Mouse (Mus musculus) kidney, postnatal 14 days (tissue): ENCODE measurements at regions not wholly inside any gene's neighbourhood (a gene's known extent, or its start where the extent isn't known, plus 50 kb on each side); places are given as distances from the start of the nearest gene placed in this dataset.
"Not testable (repeated sequence)": the region's sequence is repeated elsewhere in the genome, so short reads cannot be mapped to it uniquely, and the experiment has no call there.

Experiments used
- DNase-seq: peaks from one replicate; pipeline ENCODE4 v3.0.0; 2022; ENCODE audit warnings: mixed read lengths

DNA sequence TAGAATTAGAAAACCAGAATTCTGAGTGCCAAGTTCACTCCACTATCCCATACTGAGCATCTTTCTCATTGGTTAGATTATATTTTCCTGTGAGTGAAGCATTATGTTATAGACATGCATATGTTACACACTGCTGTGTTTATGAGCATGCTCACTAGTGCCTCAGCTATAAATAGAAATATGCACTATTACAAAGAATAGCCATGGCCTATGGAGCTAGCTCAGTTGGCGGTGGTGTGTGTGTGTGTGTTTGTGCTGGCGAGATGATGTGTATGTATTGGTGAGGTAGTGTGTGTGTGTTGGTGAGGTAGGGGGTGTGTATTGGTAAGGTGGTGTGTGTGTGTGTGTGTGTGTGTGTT lies 106.2 kb downstream of the Sec31a start:
- no peak for DNase-seq

DNA sequence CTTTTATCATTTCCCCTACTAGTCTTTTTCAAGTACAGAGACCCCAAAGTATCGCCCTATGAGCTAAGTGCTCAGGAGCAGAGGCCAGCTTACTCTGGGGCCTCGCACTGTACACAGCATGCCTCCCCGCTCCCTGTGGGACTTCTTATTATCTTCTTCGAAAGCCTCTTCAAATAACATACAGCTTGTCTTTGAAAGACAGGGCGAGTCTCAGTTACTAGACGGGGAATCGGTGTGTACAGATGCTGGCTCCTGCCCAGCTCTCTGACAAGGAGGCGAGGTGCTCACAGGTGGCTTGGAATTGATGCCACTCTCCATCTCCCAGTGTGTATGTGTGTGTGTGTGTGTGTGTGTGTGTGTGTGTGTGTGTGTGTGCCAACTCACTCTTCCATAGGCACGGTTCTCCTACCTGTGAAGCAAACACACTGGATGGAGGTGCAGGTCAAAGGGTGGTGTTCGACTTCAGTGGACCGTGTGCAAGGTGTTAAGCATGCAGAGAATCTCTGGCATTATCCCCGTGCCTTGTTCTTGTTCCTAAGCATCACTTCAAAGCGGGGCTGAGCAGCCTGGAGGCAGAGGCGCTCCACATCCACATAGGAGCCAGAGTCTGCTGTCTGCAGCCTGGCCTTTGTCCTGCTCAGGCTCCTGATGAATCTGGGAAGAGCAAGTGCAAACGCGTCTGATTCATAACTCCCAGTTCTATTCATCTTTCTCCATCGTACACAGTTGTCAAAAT lies 106.8 kb downstream of the Sec31a start:
- DNase-seq = no peak

DNA sequence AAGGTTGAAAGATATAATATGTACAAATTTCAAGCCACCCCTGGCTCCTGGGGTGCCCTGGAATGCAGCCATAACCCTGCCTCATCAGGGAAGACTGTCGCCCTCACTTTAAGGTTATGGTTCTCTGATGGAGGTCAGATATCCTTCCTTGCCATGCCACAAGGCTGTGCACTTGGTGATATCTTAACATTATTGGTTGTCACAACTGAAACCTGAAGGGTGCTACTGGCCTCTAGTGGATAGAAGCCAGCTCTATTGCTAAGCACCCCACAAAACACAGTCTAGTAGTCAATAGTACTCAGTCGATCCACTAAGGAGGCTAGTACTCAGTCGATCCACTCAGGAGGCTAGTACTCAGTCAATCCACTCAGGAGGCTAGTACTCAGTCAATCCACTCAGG lies 111.6 kb downstream of the Sec31a start:
- DNase-seq = peak; percentile 12

- DNase-seq = no peak
These were observed 113.8 kb downstream of the Sec31a start for GRCm38 (mm10) chr5:100302068-100302775.

DNA sequence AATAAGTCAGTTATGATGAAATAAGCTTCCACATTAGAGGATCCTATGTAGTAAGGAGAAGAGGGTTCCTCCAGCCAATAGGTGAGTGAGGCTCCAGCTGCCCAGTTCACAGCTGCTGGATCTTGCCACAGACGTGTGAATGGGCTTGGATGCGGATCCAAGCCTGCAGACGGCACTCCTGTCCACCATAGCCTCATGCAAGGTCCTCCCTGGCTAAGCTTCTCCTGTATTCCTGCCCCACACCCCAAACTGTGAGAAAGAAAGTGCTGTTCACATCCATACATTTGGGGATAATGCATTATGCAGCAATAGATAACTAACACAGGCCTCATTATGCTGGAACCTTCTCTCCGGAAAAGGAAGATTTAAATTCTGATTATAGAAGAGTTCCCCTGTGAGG lies 116.9 kb downstream of the Sec31a start:
- no peak for DNase-seq

- no peak for DNase-seq
These were observed 121.8 kb downstream of the Sec31a start for GRCm38 (mm10) chr5:100294189-100294588.

GRCm38 (mm10) chr5:100280215-100280614 lies 120.6 kb upstream of the Tmem150c start:
- DNase-seq = no peak

DNA sequence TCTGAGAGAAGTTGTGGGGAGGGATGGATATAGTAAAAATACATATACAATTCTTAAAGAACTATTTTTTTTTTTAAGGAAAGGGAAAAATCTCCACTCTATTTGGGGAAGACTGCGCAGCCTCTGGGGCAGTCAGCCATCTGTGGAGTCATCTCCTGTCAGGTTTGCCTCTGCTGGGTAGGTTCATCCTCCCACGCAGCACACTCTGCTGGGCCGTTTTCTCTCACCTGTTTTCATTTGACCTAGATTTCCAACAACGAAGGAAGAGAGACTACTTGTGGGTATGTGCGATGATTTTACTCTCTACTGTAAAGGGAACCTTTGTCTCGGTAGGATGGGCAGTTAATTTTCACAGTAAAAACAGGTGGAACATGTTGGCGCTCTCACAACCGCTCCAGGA lies 119.9 kb upstream of the Tmem150c start:
- DNase-seq = no peak

DNA sequence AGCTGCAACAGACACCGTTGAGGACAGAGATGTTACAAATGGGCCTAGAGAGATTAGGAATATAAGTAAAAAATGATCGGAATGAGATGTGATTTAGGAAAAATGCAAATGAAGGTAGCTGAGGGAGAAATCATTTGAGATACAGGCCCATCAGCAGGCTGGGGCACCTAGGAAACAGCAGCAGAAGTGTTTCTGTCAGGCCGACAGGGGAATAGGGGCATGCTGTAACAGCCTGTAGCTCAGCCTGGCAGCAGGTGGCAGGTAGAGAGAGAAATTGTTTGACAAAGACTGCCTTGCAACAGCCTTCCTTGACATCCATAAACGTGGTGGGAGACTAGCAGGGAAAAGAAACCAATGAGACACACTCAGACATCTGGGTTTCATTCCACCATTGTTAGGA lies 115.1 kb upstream of the Tmem150c start:
- no peak for DNase-seq

DNA sequence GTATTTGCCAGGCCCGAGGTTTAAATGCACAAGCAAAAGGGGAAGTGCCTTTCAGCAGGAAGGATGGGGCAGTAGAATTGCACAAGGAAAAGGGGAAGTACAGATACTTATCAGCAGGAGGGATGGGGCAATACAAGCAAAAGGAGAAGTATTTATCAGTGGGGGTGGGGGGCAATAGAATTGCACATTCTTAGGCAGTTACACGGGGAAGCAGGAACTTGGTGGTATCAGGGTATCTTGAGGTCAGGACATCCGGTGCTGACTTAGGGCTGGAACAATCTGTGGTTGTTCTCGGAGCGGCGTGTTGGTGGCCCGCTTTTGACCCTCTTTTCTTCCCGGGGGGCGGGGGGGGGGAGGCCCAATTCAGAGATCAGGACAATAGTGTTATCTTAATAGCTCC lies 112.4 kb upstream of the Tmem150c start:
- not testable (repeated sequence) for DNase-seq

- no peak for DNase-seq
These were observed 111.5 kb upstream of the Tmem150c start for GRCm38 (mm10) chr5:100270841-100271686.

GRCm38 (mm10) chr5:100268111-100268878 lies 108.7 kb upstream of the Tmem150c start:
- DNase-seq = no peak

- no peak for DNase-seq
These were observed 107.3 kb upstream of the Tmem150c start for GRCm38 (mm10) chr5:100266671-100267510.

- DNase-seq = no peak
These were observed 100.4 kb upstream of the Tmem150c start for GRCm38 (mm10) chr5:100259803-100260693.

GRCm38 (mm10) chr5:100258952-100259710 lies 99.5 kb upstream of the Tmem150c start:
- peak; percentile 54 for DNase-seq

- DNase-seq = no peak
These were observed 95.7 kb upstream of the Tmem150c start for GRCm38 (mm10) chr5:100255276-100255675.

DNA sequence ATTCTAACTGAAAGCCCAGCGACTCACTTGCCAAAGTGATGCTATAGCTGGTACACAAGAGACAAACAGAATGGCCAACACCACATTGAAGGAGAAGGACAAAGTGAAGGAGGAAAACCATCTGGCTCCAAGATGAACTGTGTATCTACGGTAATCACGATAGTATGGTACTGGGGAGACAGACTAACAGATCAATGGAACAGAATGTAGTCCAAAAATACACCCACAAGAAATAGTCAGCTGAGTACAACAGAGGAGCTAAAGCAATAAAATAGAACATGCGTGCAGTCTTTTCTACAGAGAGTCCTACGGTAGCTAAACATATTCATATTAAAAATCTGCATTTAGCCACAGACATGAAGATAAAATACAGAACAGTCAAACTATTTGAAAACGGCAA lies 92.4 kb upstream of the Tmem150c start:
- no peak for DNase-seq

GRCm38 (mm10) chr5:100249757-100250156 lies 90.1 kb upstream of the Tmem150c start:
- DNase-seq = peak; percentile 13

- no peak for DNase-seq
These were observed 89.0 kb upstream of the Tmem150c start for GRCm38 (mm10) chr5:100248611-100249010.

GRCm38 (mm10) chr5:100246709-100247108 lies 87.1 kb upstream of the Tmem150c start:
- DNase-seq = no peak
